Mouse (Mus musculus) MEL (cell line): Measurements from ENCODE around the gene Rsu1. TPM values are rescaled to one million over a fixed set of nuclear protein-coding genes. Genes with fewer than 3 reads are reported as not detected.
A peak's percentile ranks its signal among the peaks of the same experiment; 100 is the strongest.

Source experiments
- DNase-seq: peaks from one replicate; pipeline ENCODE4 v3.0.0; 2011; ENCODE audit warnings: low read depth, low spot score
- H3K27ac ChIP-seq: 2 replicates; pipeline ENCODE4 v1.5.1; 2012; ENCODE audit warnings: low read depth, mild to moderate bottlenecking, control low read depth, low read length, moderate library complexity; ENCODE audit not compliant: control insufficient read depth
- H3K27me3 ChIP-seq, 2 experiments: fragments of 150-350 bp in 1 of 2; sonication (generic) in 1 of 2; 2 replicates each; pipeline ENCODE4 v1.6.1; 2012; ENCODE audit warnings: low read length in 2 of 2, mild to moderate bottlenecking in 2 of 2, improper control_type of control experiment in 1 of 2, moderate library complexity in 1 of 2; ENCODE audit not compliant: insufficient read depth in 2 of 2, control insufficient read depth in 1 of 2
- H3K36me3 ChIP-seq, 2 experiments: 2 replicates each; pipeline ENCODE4 v1.6.1; 2012 to 2014; ENCODE audit warnings: low read length in 2 of 2, improper control_type of control experiment in 1 of 2, inconsistent platforms in 1 of 2, mild to moderate bottlenecking in 1 of 2; ENCODE audit not compliant: insufficient read depth in 2 of 2, control insufficient read depth in 1 of 2
- H3K4me1 ChIP-seq, 2 experiments: fragments of 150-350 bp in 1 of 2; sonication (generic) in 1 of 2; 2 replicates each; pipeline ENCODE4 v1.6.1; 2012; ENCODE audit warnings: low read length in 2 of 2, improper control_type of control experiment in 1 of 2, mild to moderate bottlenecking in 1 of 2; ENCODE audit not compliant: insufficient read depth in 2 of 2, control insufficient read depth in 1 of 2
- H3K4me3 ChIP-seq, 2 experiments: fragments of 150-350 bp in 1 of 2; sonication (generic) in 1 of 2; 2 replicates each; pipeline ENCODE4 v1.5.1; 2012; ENCODE audit warnings: low read depth in 2 of 2, low read length in 2 of 2, mild to moderate bottlenecking in 2 of 2, moderate library complexity in 2 of 2, control low read depth in 1 of 2, improper control_type of control experiment in 1 of 2; ENCODE audit not compliant: control insufficient read depth in 1 of 2, insufficient read depth in 1 of 2
- H3K79me2 ChIP-seq: 2 replicates; pipeline ENCODE4 v1.6.1; 2012; ENCODE audit warnings: mild to moderate bottlenecking, low read length, moderate library complexity; ENCODE audit not compliant: control insufficient read depth, poor library complexity, insufficient read depth
- H3K9ac ChIP-seq: 2 replicates; pipeline ENCODE4 v1.6.1; 2012; ENCODE audit warnings: low read depth, mild to moderate bottlenecking, control low read depth, low read length, moderate library complexity; ENCODE audit not compliant: control insufficient read depth, poor library complexity, severe bottlenecking
- H3K9me3 ChIP-seq: fragments of 150-350 bp; sonication (generic); replicated peaks from 2 replicates; pipeline ENCODE4 v1.6.1; 2012; ENCODE audit warnings: mild to moderate bottlenecking, low read length, improper control_type of control experiment, moderate library complexity; ENCODE audit not compliant: insufficient read depth
- BHLHE40 ChIP-seq: IDR thresholded peaks from 2 replicates; pipeline ENCODE4 v1.6.1; 2012; ENCODE audit warnings: low read depth, mild to moderate bottlenecking, inconsistent platforms, low read length, improper control_type of control experiment, borderline replicate concordance
- CHD1 ChIP-seq: IDR thresholded peaks from 2 replicates; pipeline ENCODE4 v1.6.1; 2012; ENCODE audit warnings: low read depth, mild to moderate bottlenecking, inconsistent platforms, low read length, improper control_type of control experiment
- CHD2 ChIP-seq: IDR thresholded peaks from 2 replicates; pipeline ENCODE4 v1.6.1; 2011; ENCODE audit warnings: low read length, improper control_type of control experiment
- CTCF ChIP-seq, 3 experiments: IDR thresholded peaks in 2 of 3; conservative IDR thresholded peaks in 1 of 3; 2 replicates each; pipeline ENCODE4 v1.5.1; 2011 to 2012; ENCODE audit warnings: low read length in 3 of 3, low read depth in 2 of 3, mild to moderate bottlenecking in 2 of 3, improper control_type of control experiment in 1 of 3, inconsistent platforms in 1 of 3, mixed read lengths in 1 of 3, moderate library complexity in 1 of 3; ENCODE audit not compliant: control insufficient read depth in 1 of 3, insufficient read depth in 1 of 3, poor library complexity in 1 of 3, severe bottlenecking in 1 of 3
- E2F4 ChIP-seq: IDR thresholded peaks from 2 replicates; pipeline ENCODE4 v1.6.1; 2011; ENCODE audit warnings: low read depth, low read length, improper control_type of control experiment, borderline replicate concordance
- ELF1 ChIP-seq: IDR thresholded peaks from 2 replicates; pipeline ENCODE4 v1.6.1; 2014; ENCODE audit warnings: low read depth, mild to moderate bottlenecking, inconsistent platforms, low read length, improper control_type of control experiment, moderate library complexity
- EP300 ChIP-seq, 2 experiments: IDR thresholded peaks; 2 replicates each; pipeline ENCODE4 v1.6.1; 2011; ENCODE audit warnings: improper control_type of control experiment in 2 of 2, low read length in 2 of 2, low read depth in 1 of 2, mild to moderate bottlenecking in 1 of 2
- ETS1 ChIP-seq: IDR thresholded peaks from 2 replicates; pipeline ENCODE4 v1.6.1; 2012; ENCODE audit warnings: low read depth, mild to moderate bottlenecking, inconsistent platforms, low read length, improper control_type of control experiment, moderate library complexity
- HCFC1 ChIP-seq: IDR thresholded peaks from 2 replicates; pipeline ENCODE4 v1.6.1; 2012; ENCODE audit warnings: low read depth, mild to moderate bottlenecking, inconsistent platforms, low read length, improper control_type of control experiment, moderate library complexity
- JUND ChIP-seq: IDR thresholded peaks from 2 replicates; pipeline ENCODE4 v1.6.1; 2011; ENCODE audit warnings: low read depth, mild to moderate bottlenecking, improper control_type of control experiment, low read length
- MAFK ChIP-seq: IDR thresholded peaks from 2 replicates; pipeline ENCODE4 v1.6.1; 2011; ENCODE audit warnings: low read depth, mild to moderate bottlenecking, low read length, improper control_type of control experiment, borderline replicate concordance
- MAX ChIP-seq: IDR thresholded peaks from 2 replicates; pipeline ENCODE4 v1.6.1; 2011; ENCODE audit warnings: low read length, improper control_type of control experiment
- MXI1 ChIP-seq: IDR thresholded peaks from 2 replicates; pipeline ENCODE4 v1.6.1; 2011; ENCODE audit warnings: mild to moderate bottlenecking, low read depth, low read length, improper control_type of control experiment
- MYC ChIP-seq: IDR thresholded peaks from 2 replicates; pipeline ENCODE4 v1.6.1; 2011; ENCODE audit warnings: low read depth, mild to moderate bottlenecking, low read length, improper control_type of control experiment, moderate library complexity
- POLR2A ChIP-seq, 2 experiments: IDR thresholded peaks; 2 replicates each; pipeline ENCODE4 v1.6.1; 2011 to 2012; ENCODE audit warnings: low read length in 2 of 2, mild to moderate bottlenecking in 2 of 2, control low read depth in 1 of 2, improper control_type of control experiment in 1 of 2, low read depth in 1 of 2, moderate library complexity in 1 of 2; ENCODE audit not compliant: control insufficient read depth in 1 of 2, insufficient read depth in 1 of 2, poor library complexity in 1 of 2
- RCOR1 ChIP-seq: IDR thresholded peaks from 2 replicates; pipeline ENCODE4 v1.6.1; 2012; ENCODE audit warnings: low read depth, mild to moderate bottlenecking, inconsistent platforms, low read length, improper control_type of control experiment
- SIN3A ChIP-seq: IDR thresholded peaks from 2 replicates; pipeline ENCODE4 v1.6.1; 2012; ENCODE audit warnings: low read length, improper control_type of control experiment, inconsistent platforms
- TAL1 ChIP-seq: IDR thresholded peaks from 2 replicates; pipeline ENCODE4 v1.6.1; 2012; ENCODE audit warnings: mild to moderate bottlenecking, inconsistent platforms, low read length, moderate library complexity, mixed read lengths
- TCF12 ChIP-seq: IDR thresholded peaks from 2 replicates; pipeline ENCODE4 v1.6.1; 2014; ENCODE audit warnings: low read depth, mild to moderate bottlenecking, inconsistent platforms, low read length, improper control_type of control experiment, moderate library complexity
- UBTF ChIP-seq: IDR thresholded peaks from 2 replicates; pipeline ENCODE4 v1.6.1; 2012; ENCODE audit warnings: low read depth, mild to moderate bottlenecking, inconsistent platforms, low read length, improper control_type of control experiment, moderate library complexity, borderline replicate concordance; ENCODE audit not compliant: insufficient read depth
- USF1 ChIP-seq: IDR thresholded peaks from 2 replicates; pipeline ENCODE4 v1.6.1; 2014; ENCODE audit warnings: low read depth, mild to moderate bottlenecking, inconsistent platforms, low read length, improper control_type of control experiment, moderate library complexity
- ZKSCAN1 ChIP-seq: IDR thresholded peaks from 2 replicates; pipeline ENCODE4 v1.6.1; 2012; ENCODE audit warnings: low read depth, mild to moderate bottlenecking, inconsistent platforms, low read length, improper control_type of control experiment, moderate library complexity
- ZMIZ1 ChIP-seq: IDR thresholded peaks from 2 replicates; pipeline ENCODE4 v1.6.1; 2012; ENCODE audit warnings: low read depth, mild to moderate bottlenecking, inconsistent platforms, low read length, improper control_type of control experiment, moderate library complexity
- ZNF384 ChIP-seq: IDR thresholded peaks from 2 replicates; pipeline ENCODE4 v1.6.1; 2012; ENCODE audit warnings: low read depth, mild to moderate bottlenecking, inconsistent platforms, low read length, improper control_type of control experiment
- polyA plus RNA-seq, 2 experiments: library from polyadenylated mRNA; stranded (reverse) in 1 of 2; unstranded in 1 of 2; fragments of >175 nt in 1 of 2; fragments of >200 nt in 1 of 2; gene quantifications; 2 replicates each; pipeline versions ENCODE4 v1.2.1 to v1.2.4; 2012; ENCODE audit warnings: low replicate concordance in 2 of 2, low read depth in 1 of 2; ENCODE audit not compliant: insufficient read length in 2 of 2, insufficient read depth in 1 of 2, missing spikeins in 1 of 2
- total RNA-seq: library from RNA; depleted of rRNA; stranded (reverse); fragments of 300-350 nt; gene quantifications from 2 replicates; pipeline ENCODE4 v1.2.3, GENCODE M21; 2012

Rsu1 gene
- total and polyA plus RNA-seq, 3 experiments = 58.1 to 81.9 TPM; not detected in 1

DNA sequence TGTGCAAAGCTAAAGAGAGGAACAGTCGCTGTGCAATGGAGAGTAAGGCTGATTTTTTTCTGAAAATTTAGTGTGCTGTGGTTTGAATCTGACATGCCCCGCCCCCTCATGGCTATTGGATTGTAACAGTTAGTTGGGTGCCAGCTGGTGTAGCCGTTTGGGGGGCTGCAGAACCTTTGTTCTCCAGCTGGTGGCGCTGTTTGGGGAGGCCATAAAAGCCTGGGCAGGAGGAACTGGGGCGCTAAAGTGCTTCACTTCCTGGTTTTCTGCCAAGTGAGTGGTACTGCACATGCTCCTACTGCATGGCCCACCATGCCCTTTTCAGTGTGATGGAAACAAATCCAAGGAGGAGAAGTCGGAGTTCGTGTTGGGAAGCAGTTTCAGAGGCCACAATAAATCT is 4.7 kb upstream of the Rsu1 start:
- H3K27me3 ChIP-seq = no peaks in the 10 kb centered on the region
- no peak for TF ChIP-seq USF1
- TF ChIP-seq ZMIZ1 = no peak
- TF ChIP-seq POLR2A (IDR thresholded peaks at IDR 0.05; ENCODE audit: control insufficient read depth in 1 of 2, insufficient read depth in 1 of 2, low read depth in 1 of 2, low read length in 2 of 2, poor library complexity in 1 of 2) = no peak
- TF ChIP-seq E2F4 = no peak
- TF ChIP-seq CTCF (IDR thresholded peaks at IDR 0.05 in 2 of 3, conservative IDR thresholded peaks at IDR 0.05 in 1 of 3; ENCODE audit: control insufficient read depth in 1 of 3, insufficient read depth in 1 of 3, low read depth in 2 of 3, low read length in 3 of 3, poor library complexity in 1 of 3, severe bottlenecking in 1 of 3) = peak; percentile 41 to 47 (median 43); a peak in 5 of 6 replicates
- peaks cover 2% of the 10 kb centered on the region; the same call in 1 of the 2 replicates for H3K79me2 ChIP-seq
- no peaks in the 10 kb centered on the region for H3K9me3 ChIP-seq
- H3K27ac ChIP-seq = no peak overlapping the region
- H3K4me3 ChIP-seq = no peak overlapping the region
- peaks cover 0 to 13% of the 10 kb centered on the region in 2 experiments; a peak in 2 of 4 replicates for H3K36me3 ChIP-seq
- no peak overlapping the region for H3K9ac ChIP-seq
- peaks cover 0 to 8% of the 10 kb centered on the region in 2 experiments; a peak in 3 of 4 replicates for H3K4me1 ChIP-seq
- DNase-seq = peak; percentile 37

GRCm38 (mm10) chr2:13270736-13271135 is 479 bp downstream of the Rsu1 start:
- peak overlapping the region; percentile 62 for H3K27ac ChIP-seq
- TF ChIP-seq MYC = peak; percentile 13; the same call in 1 of the 2 replicates
- TF ChIP-seq HCFC1 = no peak
- peak overlapping the region; percentile 61 for H3K9ac ChIP-seq
- no peak for DNase-seq
- peaks cover 20 to 35% of the 10 kb centered on the region in 2 experiments for H3K4me1 ChIP-seq
- H3K27me3 ChIP-seq = no peaks in the 10 kb centered on the region
- peaks cover 9% of the 10 kb centered on the region for H3K79me2 ChIP-seq
- peak overlapping the region; percentile 66 to 88 for H3K4me3 ChIP-seq
- peaks cover 0 to 42% of the 10 kb centered on the region in 2 experiments; a peak in 2 of 4 replicates for H3K36me3 ChIP-seq
- H3K9me3 ChIP-seq = no peaks in the 10 kb centered on the region

DNA sequence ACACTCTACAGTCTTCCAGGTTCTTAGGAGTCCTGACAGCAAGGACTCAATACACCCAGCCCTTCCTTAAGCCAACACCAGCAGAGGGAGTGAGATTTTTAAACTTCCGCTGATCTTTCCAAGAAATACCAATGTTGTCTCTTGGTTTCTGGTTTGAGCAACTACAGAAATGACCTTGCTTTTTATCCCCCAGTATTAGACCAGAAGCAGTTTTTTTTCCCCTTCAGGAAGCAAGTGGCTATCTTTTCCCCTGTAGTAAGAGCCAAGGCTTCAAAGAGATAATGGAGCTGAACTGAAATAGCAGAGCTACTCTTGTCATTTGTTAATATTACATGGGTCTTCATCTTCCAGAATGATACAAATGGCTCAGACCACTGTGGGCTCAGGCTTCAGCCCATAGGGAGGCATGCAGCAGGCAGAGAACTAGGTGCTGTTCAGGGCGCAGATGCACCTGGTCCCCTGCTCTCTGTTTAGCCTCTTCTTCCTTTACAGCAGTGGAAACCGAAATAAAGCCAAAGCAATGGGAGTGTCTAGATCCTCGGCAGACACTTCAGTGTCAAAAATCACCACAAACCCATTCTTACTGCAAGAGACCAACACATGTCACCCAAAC is 2.4 kb downstream of the Rsu1 start:
- H3K27me3 ChIP-seq = no peaks in the 10 kb centered on the region
- peaks cover 9% of the 10 kb centered on the region for H3K79me2 ChIP-seq
- peak overlapping the region; percentile 15; the same call in 1 of the 2 replicates for H3K9ac ChIP-seq
- H3K27ac ChIP-seq = peak overlapping the region; percentile 69
- peak overlapping the region; percentile 1 to 40; a peak in 2 of 4 replicates for H3K4me3 ChIP-seq
- H3K36me3 ChIP-seq = peaks cover 1 to 42% of the 10 kb centered on the region in 2 experiments; a peak in 2 of 4 replicates
- DNase-seq = peak; percentile 67
- H3K4me1 ChIP-seq = peaks cover 20 to 35% of the 10 kb centered on the region in 2 experiments
- no peaks in the 10 kb centered on the region for H3K9me3 ChIP-seq
- TF ChIP-seq MAFK = no peak
- peak; percentile 64 for TF ChIP-seq SIN3A
- 0 out of 2 replicates have a peak, but pooled peaks have one; percentile 21 for TF ChIP-seq JUND
- 0 out of 2 replicates have a peak, but pooled peaks have one; percentile 54 for TF ChIP-seq CHD1
- TF ChIP-seq ETS1 = peak; percentile 64
- no peak for TF ChIP-seq CHD2
- TF ChIP-seq MXI1 = no peak
- TF ChIP-seq RCOR1 = peak; percentile 82; the same call in 1 of the 2 replicates
- TF ChIP-seq USF1 = no peak
- no peak for TF ChIP-seq UBTF
- peak; percentile 66 for TF ChIP-seq TAL1
- 0 out of 2 replicates have a peak, but pooled peaks have one; percentile 27 for TF ChIP-seq MYC
- peak; percentile 81 to 88 for TF ChIP-seq EP300 (IDR thresholded peaks at IDR 0.05; ENCODE audit: low read depth in 1 of 2, low read length in 2 of 2)
- 0 out of 2 replicates have a peak, but pooled peaks have one; percentile 27 for TF ChIP-seq BHLHE40
- 0 out of 2 replicates have a peak, but pooled peaks have one; percentile 6 for TF ChIP-seq ELF1
- TF ChIP-seq ZKSCAN1 = no peak
- TF ChIP-seq TCF12 = peak; percentile 72
- TF ChIP-seq MAX = 0 out of 2 replicates have a peak, but pooled peaks have one; percentile 31
- peak; percentile 90 for TF ChIP-seq ZNF384
